Mouse (Mus musculus) gastrocnemius, postnatal 10 days (tissue): ENCODE results near the gene Unc93a2. TPM values are rescaled to one million over a fixed set of nuclear protein-coding genes. Genes with fewer than 3 reads are reported as not detected.
"Not testable (repeated sequence)": the region's sequence is repeated elsewhere in the genome, so short reads cannot be mapped to it uniquely, and the experiment has no call there.

ENCODE experiments used
- DNase-seq: peaks from one replicate; pipeline ENCODE4 v3.0.0; 2021; ENCODE audit warnings: mixed read lengths
- total RNA-seq, 2 experiments: library from RNA; stranded (reverse); gene quantifications; 2 replicates each; pipeline ENCODE4 v1.2.3; 2021

Unc93a2 gene
- total RNA-seq, 2 experiments from 2014 or later: not detected

GRCm38 (mm10) chr17:7371879-7372278, 13.4 kb downstream of the Unc93a2 start, which contains the start of gene Gm49630:
Gm49630 (minus strand) TSS chr17:7371979.
- DNase-seq: not testable (repeated sequence)

- not testable (repeated sequence) for DNase-seq
Measured at GRCm38 (mm10) chr17:7369401-7369800, 15.9 kb downstream of the Unc93a2 start.

GRCm38 (mm10) chr17:7366676-7367374, 18.4 kb downstream of the Unc93a2 start:
- DNase-seq: not testable (repeated sequence)

- not testable (repeated sequence) for DNase-seq
Measured at GRCm38 (mm10) chr17:7366265-7366664, 19.0 kb downstream of the Unc93a2 start.

DNA sequence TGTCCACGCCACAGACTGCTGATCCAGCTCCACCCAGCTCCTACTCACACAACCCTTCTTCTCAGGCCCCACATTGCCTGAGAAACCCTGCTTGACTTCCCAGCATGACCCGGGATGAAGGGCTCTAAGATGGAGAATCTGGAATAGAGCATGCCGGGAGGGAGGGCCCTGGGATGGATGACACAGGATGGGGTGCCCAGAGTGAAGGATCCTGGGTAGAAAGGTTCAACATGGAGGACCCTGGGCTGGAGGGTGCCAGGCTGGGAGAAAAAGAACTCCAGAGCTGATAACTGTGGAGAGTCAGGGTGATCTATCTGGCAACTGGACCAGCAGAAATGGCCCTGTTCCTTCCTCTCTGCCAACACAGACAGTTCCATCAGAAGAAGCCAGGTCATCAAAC, 19.6 kb downstream of the Unc93a2 start:
- not testable (repeated sequence) for DNase-seq

GRCm38 (mm10) chr17:7360749-7361465, 24.4 kb downstream of the Unc93a2 start:
- DNase-seq: peak; percentile 10

GRCm38 (mm10) chr17:7359806-7360205, 25.5 kb downstream of the Unc93a2 start:
- DNase-seq: not testable (repeated sequence)

DNA sequence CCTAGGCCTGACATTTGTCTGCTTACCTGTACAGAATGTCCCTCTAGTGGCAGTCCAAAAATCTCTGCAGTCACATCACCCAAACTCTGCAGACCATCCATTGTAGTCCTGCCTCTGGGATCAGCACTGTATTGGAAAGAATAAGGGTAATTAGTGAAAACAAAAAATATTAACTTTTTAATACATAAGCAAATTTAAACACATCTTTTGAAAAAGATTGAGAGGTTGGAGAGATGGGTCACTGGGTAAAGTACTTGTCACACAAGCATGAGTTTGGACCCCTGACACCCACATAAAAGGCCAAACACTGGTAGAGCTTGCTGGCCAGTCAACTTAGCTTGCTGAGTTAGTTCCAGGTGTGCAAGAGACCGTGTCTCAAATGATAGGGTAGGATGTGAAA, 32.7 kb downstream of the Unc93a2 start, which contains the start of gene Ttll2:
Gene Ttll2 (minus strand): TSS at position 101 of the 400 bp plus-strand sequence.
- DNase-seq: not testable (repeated sequence)

GRCm38 (mm10) chr17:7348765-7349164, 36.5 kb downstream of the Unc93a2 start:
- DNase-seq: not testable (repeated sequence)

GRCm38 (mm10) chr17:7337381-7337780, 47.9 kb downstream of the Unc93a2 start:
- not testable (repeated sequence) for DNase-seq

DNA sequence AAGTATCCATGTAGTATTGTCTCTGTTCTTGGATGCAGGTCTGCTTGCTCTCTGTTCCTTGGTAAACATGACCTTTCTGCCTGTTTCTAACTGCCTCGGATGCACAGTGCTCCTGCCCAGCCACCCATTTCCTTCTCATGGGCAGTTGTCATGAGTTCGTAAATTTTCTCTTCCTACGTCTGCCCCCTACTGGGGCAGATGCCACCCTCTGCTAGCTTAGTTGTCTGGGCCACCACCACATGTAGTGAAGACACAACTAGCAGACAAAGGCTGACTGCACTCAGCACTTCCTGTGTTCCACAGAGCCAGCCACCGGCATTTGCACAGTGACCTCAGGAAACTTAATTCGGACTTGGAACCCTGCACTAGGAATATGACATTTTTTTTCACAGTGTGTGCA, 52.5 kb downstream of the Unc93a2 start:
- not testable (repeated sequence) for DNase-seq

DNA sequence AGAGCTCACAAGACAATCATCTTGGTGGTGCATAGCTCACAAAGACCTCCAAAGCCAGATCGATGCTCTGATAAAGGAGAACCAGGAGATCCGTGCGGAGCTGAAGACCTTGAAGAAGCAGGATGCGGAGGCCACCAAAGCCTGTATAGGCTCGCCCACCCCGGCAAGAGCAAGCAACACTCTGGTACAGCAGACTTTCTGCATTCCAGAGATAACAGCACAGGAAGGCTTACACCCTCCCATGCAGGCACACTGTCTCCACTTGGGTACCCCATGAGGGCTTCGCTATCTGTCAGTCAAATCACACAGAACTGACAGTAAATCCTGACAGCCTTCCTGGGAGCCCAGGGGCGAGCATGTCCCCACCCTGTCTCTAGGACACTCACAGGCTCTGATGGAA, 58.8 kb downstream of the Unc93a2 start:
- not testable (repeated sequence) for DNase-seq

DNA sequence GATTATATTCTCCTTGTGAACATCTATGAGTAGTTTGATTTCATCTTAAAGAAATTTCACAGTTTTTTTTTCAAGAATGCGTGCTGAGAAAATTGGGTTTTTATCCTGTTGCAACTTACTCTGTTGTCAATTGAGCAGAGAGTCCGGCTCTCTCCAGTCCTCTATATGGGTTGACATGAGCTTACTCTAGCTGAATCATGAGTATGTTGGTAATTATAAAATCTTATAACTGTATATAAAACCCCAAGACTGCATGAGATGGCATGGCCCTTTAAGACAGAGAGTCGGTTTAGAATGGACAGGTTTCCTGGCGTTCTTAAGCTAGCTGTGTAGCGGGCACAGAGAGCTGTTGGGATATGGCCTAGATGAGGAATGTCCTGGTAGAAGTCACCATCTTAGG, 60.9 kb downstream of the Unc93a2 start, which contains the start of gene Tcp10a:
Gene Tcp10a (plus strand): TSS at position 301 of the 400 bp plus-strand sequence.
- DNase-seq: not testable (repeated sequence)

DNA sequence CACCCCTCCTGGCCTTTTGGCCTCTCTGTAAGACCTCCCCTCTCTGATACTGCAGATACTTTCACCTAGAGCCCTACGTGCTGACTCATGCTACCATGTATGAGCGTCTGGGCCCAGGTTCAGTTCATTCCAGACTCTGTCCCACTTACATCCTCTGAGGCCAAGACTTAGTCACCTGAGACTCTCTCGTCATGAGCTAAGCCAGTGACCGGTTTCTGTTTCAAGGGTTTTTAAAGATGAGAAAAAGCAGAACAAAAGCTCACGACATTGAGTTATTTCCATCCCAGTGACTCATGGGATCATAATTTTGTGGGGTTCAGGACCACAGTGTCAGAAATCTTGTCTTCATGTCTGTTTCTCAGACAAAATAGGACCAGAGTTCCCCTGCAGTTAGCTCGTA, 65.5 kb downstream of the Unc93a2 start:
- DNase-seq: not testable (repeated sequence)

- not testable (repeated sequence) for DNase-seq
Measured at GRCm38 (mm10) chr17:7315693-7316382, 69.4 kb downstream of the Unc93a2 start.

Other genes starting within 250 kb of the Unc93a2 start
- 10 to 100 TPM; 42.5 to 45.1 TPM for gene Rps6ka2, start 215.3 kb downstream of the Unc93a2 start, total RNA-seq
- gene Tcp10a, start 60.8 kb downstream of the Unc93a2 start, total RNA-seq: not detected
- gene Ttll2, start 32.8 kb downstream of the Unc93a2 start, total RNA-seq: not detected
- not detected for gene Gm49630, start 13.5 kb downstream of the Unc93a2 start, total RNA-seq